Mouse (Mus musculus): Measurements from ENCODE around the gene Fam180a. TPM values are rescaled to one million over a fixed set of nuclear protein-coding genes. Genes with fewer than 3 reads are reported as not detected.

Gene Fam180a
- total RNA-seq, 2 experiments from 2014 or later: not detected

DNA sequence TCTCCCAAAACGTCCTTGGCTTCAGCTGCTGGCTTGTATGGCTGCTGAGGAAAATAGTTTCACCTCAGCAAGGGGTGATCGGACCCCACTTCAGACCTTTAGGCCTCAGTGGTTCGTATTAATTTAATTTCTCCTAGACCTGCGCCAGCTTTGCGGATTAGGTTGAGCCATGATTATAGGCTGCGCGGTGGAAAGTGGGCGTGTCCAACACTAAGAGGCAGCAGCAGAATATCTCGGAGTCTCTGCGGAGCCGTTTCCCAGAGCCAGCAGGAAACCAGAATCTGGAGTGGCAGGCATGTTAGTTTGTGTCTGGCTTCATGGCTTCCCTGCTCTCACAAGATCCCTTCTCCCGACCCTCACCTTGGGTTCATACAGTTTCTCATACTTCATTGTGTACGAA lies 56.3 kb downstream of the Fam180a start:
- ATAC-seq (replicated peaks; ENCODE audit: low FRiP score, poor library complexity, severe bottlenecking): no peak

DNA sequence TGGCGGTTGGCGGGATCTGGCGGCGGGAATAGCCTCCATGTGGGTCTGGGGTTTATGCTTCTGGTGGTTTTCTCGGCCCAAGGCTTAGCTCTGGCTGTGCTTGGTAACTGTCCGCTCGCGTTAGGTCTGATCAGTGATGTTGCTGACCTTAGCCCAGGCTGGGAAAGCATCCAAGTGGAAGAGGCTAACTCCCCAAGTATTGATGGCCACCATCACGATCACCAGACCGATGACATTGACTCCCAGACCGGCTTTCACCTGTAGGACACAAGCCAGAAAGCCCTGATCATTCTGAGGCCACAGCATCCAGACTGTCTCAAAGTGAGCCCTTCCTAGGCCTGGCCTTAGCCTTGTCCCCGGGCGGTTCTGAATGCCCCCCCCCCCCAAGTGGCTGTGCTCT lies 57.2 kb downstream of the Fam180a start:
- ATAC-seq (replicated peaks; ENCODE audit: low FRiP score, poor library complexity, severe bottlenecking): no peak

DNA sequence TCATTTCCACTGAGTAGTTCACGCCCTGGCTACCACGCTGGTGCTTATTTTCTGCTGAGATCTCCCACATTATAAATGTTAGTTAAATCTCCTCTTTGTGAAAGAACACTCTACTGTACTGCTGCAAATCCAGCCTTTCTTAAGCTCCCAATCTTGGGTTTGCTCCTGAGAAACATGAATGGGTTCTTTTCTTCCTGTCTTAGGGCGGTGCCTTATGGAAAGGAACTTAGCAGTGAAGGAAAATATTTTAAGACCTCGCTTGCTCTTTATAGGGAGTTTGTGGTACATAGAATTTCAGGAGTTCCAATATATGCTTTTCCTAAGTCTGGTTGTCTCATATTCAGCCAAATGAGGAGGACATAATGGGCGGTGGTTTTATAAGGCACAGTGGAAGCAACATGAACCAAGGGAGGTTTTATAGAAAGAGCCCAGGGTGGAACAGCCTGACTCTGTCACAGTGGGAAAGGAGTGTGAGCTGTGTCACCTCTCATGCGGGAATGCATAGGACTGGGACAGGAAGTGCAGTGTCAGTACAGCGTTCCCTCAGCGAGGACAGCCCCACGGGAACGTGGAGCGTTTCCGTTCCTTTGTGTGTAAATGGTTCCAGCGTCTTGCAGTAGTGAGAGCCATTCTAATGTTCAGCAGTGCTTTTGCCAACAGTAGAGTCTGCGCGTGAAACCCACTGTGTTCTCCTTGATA lies 60.2 kb downstream of the Fam180a start:
- no peak for ATAC-seq (replicated peaks; ENCODE audit: low FRiP score, poor library complexity, severe bottlenecking)

Other genes with a start within 250 kb of the Fam180a start
- 42.8 and 80.4 TPM in 2 replicates for gene Cnot4, start 192.4 kb downstream of the Fam180a start, total RNA-seq (2015; ENCODE audit: low replicate concordance)
- gene Cnot4, start 192.4 kb downstream of the Fam180a start, total RNA-seq (2017; ENCODE audit: low replicate concordance): 55.2 and 57.6 TPM in 2 replicates
- 33.2 and 54.9 TPM in 2 replicates for gene Nup205, start 148.7 kb downstream of the Fam180a start, total RNA-seq (2015; ENCODE audit: low replicate concordance)
- 24.3 and 28.4 TPM in 2 replicates for gene Nup205, start 148.7 kb downstream of the Fam180a start, total RNA-seq (2017; ENCODE audit: low replicate concordance)
- gene Slc13a4, start 18.0 kb downstream of the Fam180a start, total RNA-seq (2015; ENCODE audit: low replicate concordance): not detected in 2 replicates
- not detected in 2 replicates for gene Slc13a4, start 18.0 kb downstream of the Fam180a start, total RNA-seq (2017; ENCODE audit: low replicate concordance)
- 46.9 and 67.1 TPM in 2 replicates for gene Mtpn, start 213.7 kb upstream of the Fam180a start, total RNA-seq (2015; ENCODE audit: low replicate concordance)
- 42.1 and 47.2 TPM in 2 replicates for gene Mtpn, start 213.7 kb upstream of the Fam180a start, total RNA-seq (2017; ENCODE audit: low replicate concordance)